Mouse (Mus musculus): ENCODE measurements around the gene Polg. TPM values are rescaled to one million over a fixed set of nuclear protein-coding genes. Genes with fewer than 3 reads are reported as not detected.

The Polg gene
- total RNA-seq, 1 experiment from 2014 or later = 81.1 TPM

DNA sequence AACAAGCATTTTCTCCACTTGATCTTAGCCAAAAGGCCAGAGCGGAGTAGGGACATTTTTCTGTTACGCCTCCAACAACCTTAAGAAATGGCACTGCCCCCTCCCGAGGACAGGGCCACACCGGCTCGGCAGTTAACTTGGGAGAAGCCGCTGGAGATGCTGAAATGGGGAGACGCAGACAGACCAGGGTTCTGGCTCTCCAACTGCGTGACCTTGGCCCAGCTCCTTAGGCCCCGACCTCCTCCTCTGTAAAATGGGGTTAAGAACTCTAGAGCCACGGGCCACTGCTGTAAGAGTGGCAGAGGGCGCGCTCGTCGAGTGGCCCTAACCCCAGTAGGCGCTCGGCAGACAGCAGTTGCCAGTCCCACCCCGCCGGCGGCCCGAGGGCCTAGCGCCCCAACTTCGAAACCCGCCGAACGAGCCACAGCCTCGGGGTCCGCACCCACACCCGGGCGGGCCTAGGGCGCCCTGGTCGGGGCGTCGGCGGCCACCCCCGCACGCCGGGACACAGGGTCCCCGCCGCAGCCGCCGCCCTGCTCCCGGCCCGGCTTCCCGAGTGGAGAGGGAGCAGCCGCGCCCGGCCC lies 609 bp downstream of the Polg start:
- DNase-seq = no peak

DNA sequence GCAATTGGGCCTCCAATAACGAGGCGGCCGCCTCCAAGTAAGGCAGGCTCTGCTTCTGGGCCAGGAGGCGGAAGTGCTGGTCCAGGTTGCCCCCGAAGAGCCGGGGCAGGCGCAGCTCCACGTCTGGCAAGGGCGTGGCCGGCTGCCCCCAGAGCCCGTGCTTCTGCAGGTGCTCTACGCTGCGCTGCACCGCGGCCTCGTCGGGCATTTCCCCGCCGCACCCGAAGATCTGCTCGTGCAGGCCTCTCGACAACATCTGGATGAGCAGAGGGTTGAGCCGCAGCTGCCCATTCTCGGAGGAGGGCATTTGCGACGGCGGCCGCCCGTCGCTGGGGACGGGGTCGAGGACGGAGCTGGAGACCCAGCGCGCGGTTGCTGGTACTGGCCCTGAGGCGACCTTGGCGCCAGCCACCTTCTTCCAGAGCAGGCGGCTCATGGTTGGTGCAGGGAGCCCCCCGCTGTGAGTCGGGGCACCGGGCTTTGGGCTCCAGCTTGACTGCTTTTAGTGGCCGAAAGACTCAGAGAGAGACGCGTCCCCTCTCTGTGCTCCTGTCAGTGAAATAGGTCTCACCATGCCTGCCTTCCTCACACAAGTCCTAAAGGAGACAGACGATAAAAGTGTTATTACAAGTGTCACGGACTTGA lies 1.3 kb downstream of the Polg start:
- DNase-seq = peak; percentile 12

DNA sequence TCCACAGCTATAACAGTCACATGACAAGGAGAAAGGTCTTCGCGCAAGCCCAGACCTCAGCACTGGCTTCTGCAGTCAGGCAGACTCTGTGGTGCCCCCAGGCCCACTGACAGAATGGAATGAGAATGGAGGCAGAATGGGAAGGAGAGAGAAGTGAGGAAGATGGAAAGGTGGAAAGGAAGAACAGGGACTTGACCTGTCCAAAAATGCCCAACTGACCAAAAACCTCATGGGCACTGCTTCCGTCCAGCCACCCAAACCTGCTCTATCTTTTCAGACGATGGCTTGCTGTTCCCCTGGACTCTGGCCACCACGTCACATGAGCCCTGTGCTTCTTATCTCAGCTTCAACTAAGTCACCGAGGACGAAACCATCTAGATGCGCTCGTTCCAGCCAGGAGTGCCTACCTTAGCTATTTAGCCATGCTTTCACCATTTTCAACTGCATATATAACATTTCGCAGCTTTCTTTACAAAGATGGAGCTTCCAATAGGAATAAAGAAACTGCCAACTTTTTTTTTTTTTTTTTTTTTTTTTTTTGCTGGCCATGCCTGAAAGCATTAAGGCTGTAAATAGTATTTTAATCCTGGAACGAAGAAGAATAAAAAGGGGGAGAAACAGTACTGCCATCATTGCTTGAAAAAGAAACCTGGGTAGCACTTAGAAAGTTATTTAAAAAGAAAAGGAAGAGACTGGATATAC lies 2.6 kb downstream of the Polg start:
- DNase-seq = no peak

DNA sequence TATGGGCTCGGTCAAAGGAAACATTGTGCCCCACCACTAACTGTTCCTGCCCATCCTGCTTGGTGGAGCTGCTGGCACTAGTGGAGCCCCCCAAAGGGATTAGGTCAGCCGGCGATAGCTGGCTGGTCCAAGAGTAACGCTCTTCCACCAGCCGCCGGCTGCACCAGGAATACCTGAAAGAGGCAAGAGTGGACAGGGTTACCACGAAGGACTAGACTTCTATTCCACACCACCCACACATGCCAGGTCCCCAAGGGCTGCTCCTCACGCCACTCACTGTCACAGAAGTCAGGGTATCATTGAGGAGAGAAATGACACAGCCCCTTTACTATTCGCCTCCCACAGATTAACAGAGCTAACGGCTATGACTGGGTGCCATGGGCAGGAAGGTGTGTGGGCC lies 4.4 kb downstream of the Polg start:
- no peak for DNase-seq

GRCm38 (mm10) chr7:79447486-79447885 lies 18.7 kb downstream of the Polg start:
- no peak for DNase-seq

GRCm38 (mm10) chr7:79447048-79447447 lies 19.1 kb downstream of the Polg start:
- DNase-seq = no peak

DNA sequence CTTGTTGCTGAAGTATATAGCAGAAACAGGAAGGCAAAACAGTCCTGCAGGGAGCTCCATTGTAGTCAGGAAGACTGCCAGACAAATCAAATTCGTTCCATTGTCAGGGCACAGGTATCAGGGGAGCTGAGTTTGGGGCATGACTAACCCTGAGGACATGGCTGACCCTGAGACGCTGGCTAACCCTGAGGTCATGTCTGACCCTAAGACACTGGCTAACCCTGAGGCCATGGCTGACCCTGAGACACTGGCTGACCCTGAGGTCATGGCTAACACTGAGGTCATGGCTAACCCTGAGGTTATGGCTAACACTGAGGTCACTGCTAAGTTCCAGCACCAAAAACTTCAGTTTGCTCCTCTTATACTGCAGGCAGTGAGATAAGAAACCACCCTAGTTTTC lies 26.1 kb downstream of the Polg start:
- no peak for DNase-seq

DNA sequence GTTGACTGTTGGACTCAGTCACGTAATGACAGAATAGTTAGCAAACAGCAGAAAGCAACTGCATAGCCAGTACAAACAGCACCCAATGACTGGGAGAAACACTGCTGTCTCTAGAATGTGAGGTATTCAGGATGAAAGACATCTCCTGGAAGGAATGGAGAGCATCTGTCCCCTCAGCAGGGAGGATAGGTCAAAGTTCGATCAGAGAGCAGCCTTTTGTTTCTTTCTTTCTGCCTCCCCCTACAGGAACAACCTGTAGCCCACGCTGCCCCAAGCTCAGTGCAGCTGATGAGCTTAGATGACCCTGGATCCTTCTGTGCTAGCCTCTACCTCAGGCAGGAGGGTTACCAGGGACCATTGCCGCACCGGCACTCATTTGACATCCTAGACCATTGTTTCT lies 37.9 kb downstream of the Polg start:
- DNase-seq = no peak

DNA sequence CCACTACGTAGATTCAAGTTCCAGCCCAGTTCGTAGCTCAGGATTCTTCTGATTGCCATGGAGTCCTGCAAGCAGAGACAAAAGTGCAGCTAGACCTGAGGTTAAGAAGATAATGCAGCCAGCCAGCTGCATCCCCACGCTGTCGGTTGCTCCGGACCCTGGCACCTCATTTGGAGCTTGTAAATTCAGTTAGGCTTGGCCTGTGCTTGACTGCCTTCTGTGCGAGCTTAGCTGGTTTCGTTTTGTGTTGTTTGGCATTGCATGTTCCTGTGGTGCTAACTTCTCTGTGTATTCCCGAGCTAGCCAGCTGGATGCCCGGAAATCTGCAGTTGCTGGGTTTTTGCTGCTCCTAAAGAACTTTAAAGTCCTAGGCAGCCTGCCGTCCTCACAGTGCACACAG lies 40.4 kb downstream of the Polg start:
- no peak for DNase-seq

GRCm38 (mm10) chr7:79422876-79423275 lies 43.3 kb downstream of the Polg start:
- DNase-seq = no peak

DNA sequence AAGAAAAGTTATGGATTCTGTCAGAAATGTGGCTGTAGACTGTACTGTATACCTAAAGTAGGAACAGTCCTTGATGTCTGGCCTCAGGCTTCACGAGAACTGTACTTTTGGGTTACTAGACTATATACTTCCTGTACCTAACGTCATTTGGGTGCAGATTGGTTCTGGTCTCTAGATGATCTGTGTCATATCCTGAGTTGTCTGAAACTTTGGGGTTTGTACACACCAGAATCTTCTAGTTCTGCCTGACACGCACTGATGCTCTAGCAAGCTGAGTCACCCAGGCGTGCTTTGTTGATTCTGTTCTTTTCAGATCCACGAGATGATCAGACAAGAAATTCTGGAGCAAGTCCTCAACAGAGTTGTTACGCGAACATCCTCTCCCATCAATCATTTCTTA lies 46.2 kb downstream of the Polg start:
- DNase-seq = no peak

GRCm38 (mm10) chr7:79414449-79415375 lies 51.5 kb downstream of the Polg start:
- no peak for DNase-seq

- no peak for DNase-seq
These were observed 65.9 kb downstream of the Polg start for GRCm38 (mm10) chr7:79400296-79400695.

- no peak for DNase-seq
These were observed 67.2 kb downstream of the Polg start for GRCm38 (mm10) chr7:79398971-79399370.

DNA sequence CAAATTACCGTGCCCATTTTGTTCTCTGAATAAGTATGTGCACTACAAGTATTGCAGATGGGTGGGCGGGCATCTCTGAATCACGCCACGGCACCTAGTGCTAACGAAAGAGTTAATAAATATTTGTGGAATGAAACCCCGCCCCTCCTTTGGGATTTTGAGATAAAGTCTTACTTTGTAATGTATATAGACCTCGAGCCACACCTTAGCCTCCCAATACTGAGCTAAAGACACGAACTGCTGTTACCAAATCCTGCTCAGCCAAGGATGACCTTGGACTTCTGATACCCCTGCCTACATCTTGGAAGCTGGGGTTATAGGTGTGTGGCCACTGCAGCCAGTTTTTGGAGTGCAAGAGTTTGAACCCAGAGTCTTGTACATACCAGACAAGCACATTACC lies 67.7 kb downstream of the Polg start:
- no peak for DNase-seq

DNA sequence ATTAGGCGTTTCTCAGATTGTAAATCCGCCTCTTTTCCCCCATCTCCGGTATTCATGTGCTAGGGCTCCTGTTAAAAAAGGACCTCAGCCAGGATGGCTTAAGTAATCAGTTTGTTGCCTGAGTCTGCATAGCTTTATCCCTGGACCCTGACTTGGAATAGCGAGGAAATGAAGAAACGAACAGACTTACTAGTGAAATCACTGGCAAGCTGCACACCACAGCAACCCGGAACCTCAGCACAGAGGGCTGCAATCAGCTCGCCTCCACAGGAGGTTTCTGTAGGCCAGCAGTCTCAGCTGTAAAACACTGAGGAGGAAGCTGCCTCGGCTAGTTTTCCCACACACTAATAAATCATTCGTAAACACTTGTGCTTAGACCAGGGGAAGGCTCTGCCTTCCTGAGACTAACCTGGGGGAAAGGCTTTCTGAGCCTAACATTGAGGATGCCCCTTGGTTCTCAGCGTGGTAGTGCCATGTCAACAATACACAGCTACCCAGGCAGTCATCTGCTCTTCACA lies 68.7 kb downstream of the Polg start:
- DNase-seq = no peak

Small RNAs within 50 kb of the gene (microRNA-seq; reads per million reads assigned to microRNA genes)
- 0 reads per million in 2 experiments for gene Mir9-3

Other genes starting within 250 kb of the Polg start
- gene Abhd2, start 193.2 kb downstream of the Polg start, total RNA-seq (2021) = 1,323 and 1,340 TPM in 2 replicates
- 0.70 TPM in 1 of 2 replicates, not detected in the other for gene Rlbp1, start 79.3 kb downstream of the Polg start, total RNA-seq (2021)
- gene Fanci, start 74.4 kb downstream of the Polg start, total RNA-seq (2021) = 1.2 and 1.5 TPM in 2 replicates
- 14.6 and 14.9 TPM in 2 replicates for gene Rhcg, start 151.3 kb upstream of the Polg start, total RNA-seq (2021)
- 0.90 and 1.1 TPM in 2 replicates for gene Ticrr, start 193.8 kb upstream of the Polg start, total RNA-seq (2021)
- 4.5 and 4.6 TPM in 2 replicates for gene Kif7, start 249.4 kb upstream of the Polg start, total RNA-seq (2021)

Measured in adrenal gland, postnatal 25 days (tissue).